Mouse (Mus musculus) limb, embryonic 13.5 days (tissue): ENCODE measurements around the gene Tex2. TPM values are rescaled to one million over a fixed set of nuclear protein-coding genes. Genes with fewer than 3 reads are reported as not detected.
"Not testable (repeated sequence)": the region's sequence is repeated elsewhere in the genome, so short reads cannot be mapped to it uniquely, and the experiment has no call there.

ENCODE experiments used
- ATAC-seq: fragments of 200-750 bp; cut with Nextera tagmentation; 2 replicates; pipeline ENCODE4 v1.8.0; 2017; ENCODE audit warnings: low read depth, moderate number of reproducible peaks, moderate TSS enrichment; ENCODE audit not compliant: low FRiP score
- H3K27ac ChIP-seq: fragments of 300-500 bp; sonication (generic); 2 replicates; pipeline ENCODE4 v1.5.1; 2015; ENCODE audit warnings: inconsistent platforms, mild to moderate bottlenecking, moderate library complexity
- H3K27me3 ChIP-seq: fragments of 300-500 bp; sonication (generic); 2 replicates; pipeline ENCODE4 v1.6.1; 2015; ENCODE audit warnings: mild to moderate bottlenecking, inconsistent platforms
- H3K36me3 ChIP-seq: fragments of 300-500 bp; sonication (generic); 2 replicates; pipeline ENCODE4 v1.6.1; 2015; ENCODE audit warnings: inconsistent platforms, mild to moderate bottlenecking, moderate library complexity
- H3K4me1 ChIP-seq: fragments of 300-500 bp; sonication (generic); 2 replicates; pipeline ENCODE4 v1.6.1; 2015; ENCODE audit warnings: inconsistent platforms
- H3K4me2 ChIP-seq: fragments of 300-500 bp; sonication (generic); replicated peaks from 2 replicates; pipeline ENCODE4 v1.6.1; 2015; ENCODE audit warnings: inconsistent platforms, mild to moderate bottlenecking, moderate library complexity
- H3K4me3 ChIP-seq: fragments of 300-500 bp; sonication (generic); 2 replicates; pipeline ENCODE4 v1.5.1; 2015; ENCODE audit warnings: moderate library complexity, mild to moderate bottlenecking, inconsistent platforms
- H3K9ac ChIP-seq: fragments of 300-500 bp; sonication (generic); 2 replicates; pipeline ENCODE4 v1.6.1; 2015; ENCODE audit warnings: mild to moderate bottlenecking, inconsistent platforms
- H3K9me3 ChIP-seq: fragments of 300-500 bp; sonication (generic); 2 replicates; pipeline ENCODE4 v1.6.1; 2016; ENCODE audit warnings: inconsistent platforms
- WGBS: fragments of 180-500 bp; shearing (Covaris S2); methylation state at CpG from one replicate; pipeline ENCODE4 v1.1.7; 2015; 5-methylcytosine and 5-hydroxymethylcytosine counted together
- polyA plus RNA-seq: library from polyadenylated mRNA; unstranded; fragments of >200 nt; fragmentation: Nextera tagmentation; extraction: Ambion mirVana; gene quantifications from 2 replicates; pipeline ENCODE4 v1.2.1, GENCODE M21; 2015

Gene Tex2
- polyA plus RNA-seq, 1 experiment from 2014 or later: 8.2 TPM

GRCm38 (mm10) chr11:106498739-106499379 lies 114.4 kb downstream of the Tex2 start:
- Histone ChIP-seq H3K4me2 (no peak overlapping the region), H3K9ac (no peak overlapping the region; the same call in 1 of the 2 replicates)

GRCm38 (mm10) chr11:106497926-106498325 lies 115.3 kb downstream of the Tex2 start:
- WGBS: 90% methylated on average over 2 of the region's 2 CpGs
- no peak for ATAC-seq
- no peak overlapping the region for H3K4me2 ChIP-seq

More at GRCm38 (mm10) chr11:106498739-106499379, 114.4 kb downstream of the Tex2 start:
- Histone ChIP-seq H3K27me3 (no peaks in the 10 kb centered on the region), H3K36me3 (no peaks in the 10 kb centered on the region), H3K4me1 (peaks cover 9% of the 10 kb centered on the region; the same call in 1 of the 2 replicates), H3K4me3 (no peak overlapping the region), H3K27ac (0 out of 2 replicates have a peak overlapping the region, but pooled peaks have one; percentile 6), H3K9me3 (no peaks in the 10 kb centered on the region)
- WGBS: 31% methylated on average over 4 of the region's 4 CpGs
- ATAC-seq: no peak

DNA sequence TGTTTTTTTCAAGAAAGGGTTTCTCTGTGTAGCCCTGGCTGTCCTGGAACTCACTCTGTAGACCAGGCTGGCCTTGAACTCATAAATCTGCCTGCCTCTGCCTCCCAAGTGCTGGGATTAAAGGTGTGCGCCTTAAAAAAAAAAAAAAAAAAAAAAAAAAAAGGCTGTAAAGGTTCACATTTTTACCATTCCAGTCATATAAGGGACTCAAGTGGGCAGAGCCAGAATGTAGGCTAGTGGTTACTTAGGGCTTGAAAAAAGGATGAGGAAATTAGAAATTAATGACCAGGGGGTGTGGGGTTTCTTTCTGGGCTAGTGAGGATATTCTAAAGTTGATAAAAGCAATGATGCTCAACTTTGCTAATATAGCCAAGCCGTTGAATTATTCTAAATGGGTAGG lies 116.2 kb downstream of the Tex2 start:
- H3K4me3 ChIP-seq, H3K9me3 ChIP-seq, H3K27me3 ChIP-seq, H3K36me3 ChIP-seq, H3K9ac ChIP-seq, H3K27ac ChIP-seq, ATAC-seq, H3K4me1 ChIP-seq, H3K4me2 ChIP-seq: not testable (repeated sequence)
- WGBS: 79% methylated on average over 2 of the region's 2 CpGs

More at GRCm38 (mm10) chr11:106497926-106498325, 115.3 kb downstream of the Tex2 start:
- peaks cover 9% of the 10 kb centered on the region; the same call in 1 of the 2 replicates for H3K4me1 ChIP-seq
- no peaks in the 10 kb centered on the region for H3K27me3 ChIP-seq
- H3K9ac ChIP-seq: no peak overlapping the region
- H3K4me3 ChIP-seq: no peak overlapping the region
- no peaks in the 10 kb centered on the region for H3K9me3 ChIP-seq
- no peaks in the 10 kb centered on the region for H3K36me3 ChIP-seq
- H3K27ac ChIP-seq: no peak overlapping the region

DNA sequence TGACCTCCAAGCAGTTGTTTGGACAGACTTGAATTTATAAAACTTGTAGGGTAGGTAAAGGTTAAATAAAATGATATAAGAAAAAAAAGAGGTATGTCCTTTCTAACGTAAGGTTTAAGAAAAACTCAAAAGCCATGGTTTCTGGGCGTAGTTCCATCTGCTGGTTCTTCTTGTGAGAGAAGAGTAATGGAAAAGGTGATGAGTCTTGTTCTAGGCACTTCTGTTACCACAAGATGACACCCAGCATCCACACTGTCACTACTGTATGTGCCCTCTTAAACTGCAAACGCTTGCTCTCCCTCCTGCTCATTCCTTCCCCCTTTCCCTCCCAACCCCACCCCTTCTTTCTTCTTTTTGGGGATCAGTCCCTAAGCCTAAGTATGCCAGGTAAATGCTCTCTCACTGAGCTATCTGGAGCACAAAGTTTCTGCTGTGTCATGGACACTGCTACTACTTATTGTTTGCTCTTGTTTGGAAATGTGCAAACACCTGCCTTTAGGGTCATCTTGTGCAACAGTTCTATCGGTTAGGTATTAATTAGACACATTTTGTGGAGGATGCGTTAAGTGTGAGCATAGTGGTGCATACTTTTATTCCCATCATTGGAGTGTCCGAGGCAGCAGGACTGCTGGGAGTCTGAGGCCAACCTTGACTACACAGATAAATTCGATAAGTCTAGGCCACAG lies 120.1 kb downstream of the Tex2 start:
- Histone ChIP-seq H3K4me3 (no peak overlapping the region), H3K27ac (no peak overlapping the region), H3K36me3 (no peaks in the 10 kb centered on the region), H3K4me1 (0 out of 2 replicates have a peak, but pooled peaks cover 1% of the 10 kb centered on the region), H3K9me3 (no peaks in the 10 kb centered on the region), H3K9ac (no peak overlapping the region), H3K27me3 (no peaks in the 10 kb centered on the region), H3K4me2 (no peak overlapping the region)
- WGBS: 78% methylated on average over 7 of the region's 7 CpGs
- ATAC-seq: no peak

GRCm38 (mm10) chr11:106491393-106491792 lies 121.8 kb downstream of the Tex2 start:
- ATAC-seq: no peak
- Histone ChIP-seq H3K9ac (no peak overlapping the region), H3K9me3 (no peaks in the 10 kb centered on the region), H3K27ac (no peak overlapping the region), H3K27me3 (no peaks in the 10 kb centered on the region), H3K4me3 (no peak overlapping the region), H3K36me3 (no peaks in the 10 kb centered on the region), H3K4me2 (no peak overlapping the region), H3K4me1 (peaks cover 7% of the 10 kb centered on the region)
- WGBS: 3% methylated on average over 3 of the region's 3 CpGs

DNA sequence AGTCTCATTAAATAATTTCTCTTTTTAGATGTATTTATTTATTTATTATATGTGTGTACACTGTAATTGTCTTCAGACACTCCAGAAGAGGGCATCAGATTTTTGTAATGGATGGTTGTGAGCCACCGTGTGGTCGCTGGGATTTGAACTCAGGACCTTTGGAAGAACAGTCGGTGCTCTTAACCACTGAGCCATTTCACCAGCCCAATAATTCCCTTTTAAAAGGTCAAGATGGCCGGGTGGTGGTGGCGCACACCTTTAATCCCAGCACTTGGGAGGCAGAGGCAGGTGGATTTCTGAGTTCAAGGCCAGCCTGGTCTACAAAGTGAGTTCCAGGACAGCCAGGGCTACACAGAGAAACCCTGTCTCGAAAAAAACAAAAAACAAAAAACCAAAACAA lies 122.6 kb downstream of the Tex2 start:
- not testable (repeated sequence) for H3K4me2 ChIP-seq

DNA sequence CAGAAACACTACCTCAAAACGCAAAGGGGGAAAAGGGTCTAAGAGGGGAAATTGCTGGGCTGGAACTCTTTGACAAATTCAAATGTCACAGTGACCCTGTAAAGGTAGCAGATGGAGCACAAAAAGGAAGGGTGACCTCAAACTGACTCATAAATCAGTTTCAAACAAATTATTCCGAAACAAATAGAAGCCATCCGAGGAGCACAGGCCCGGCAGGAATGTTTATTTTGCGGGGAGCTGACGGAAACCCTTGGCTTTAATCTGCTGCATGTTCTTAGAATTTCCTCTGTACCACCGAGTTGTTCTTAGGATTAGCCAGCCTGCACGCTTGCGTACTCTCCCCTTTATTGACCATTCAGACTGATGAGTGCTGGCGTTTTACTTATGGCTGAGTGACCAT lies 123.2 kb downstream of the Tex2 start:
- no peak for ATAC-seq
- H3K9me3 ChIP-seq: no peaks in the 10 kb centered on the region
- no peaks in the 10 kb centered on the region for H3K36me3 ChIP-seq
- no peaks in the 10 kb centered on the region for H3K27me3 ChIP-seq
- H3K4me1 ChIP-seq: peaks cover 16% of the 10 kb centered on the region
- no peak overlapping the region for H3K9ac ChIP-seq
- 50% methylated on average over 10 of the region's 10 CpGs for WGBS
- H3K4me2 ChIP-seq: no peak overlapping the region
- no peak overlapping the region for H3K27ac ChIP-seq
- no peak overlapping the region for H3K4me3 ChIP-seq

More for the DNA sequence above, 122.6 kb downstream of the Tex2 start:
- H3K4me1 ChIP-seq: peaks cover 14% of the 10 kb centered on the region
- H3K27ac ChIP-seq, ATAC-seq, H3K9me3 ChIP-seq, H3K36me3 ChIP-seq, H3K9ac ChIP-seq, H3K4me3 ChIP-seq, H3K27me3 ChIP-seq: not testable (repeated sequence)
- WGBS: 84% methylated on average over 6 of the region's 6 CpGs

DNA sequence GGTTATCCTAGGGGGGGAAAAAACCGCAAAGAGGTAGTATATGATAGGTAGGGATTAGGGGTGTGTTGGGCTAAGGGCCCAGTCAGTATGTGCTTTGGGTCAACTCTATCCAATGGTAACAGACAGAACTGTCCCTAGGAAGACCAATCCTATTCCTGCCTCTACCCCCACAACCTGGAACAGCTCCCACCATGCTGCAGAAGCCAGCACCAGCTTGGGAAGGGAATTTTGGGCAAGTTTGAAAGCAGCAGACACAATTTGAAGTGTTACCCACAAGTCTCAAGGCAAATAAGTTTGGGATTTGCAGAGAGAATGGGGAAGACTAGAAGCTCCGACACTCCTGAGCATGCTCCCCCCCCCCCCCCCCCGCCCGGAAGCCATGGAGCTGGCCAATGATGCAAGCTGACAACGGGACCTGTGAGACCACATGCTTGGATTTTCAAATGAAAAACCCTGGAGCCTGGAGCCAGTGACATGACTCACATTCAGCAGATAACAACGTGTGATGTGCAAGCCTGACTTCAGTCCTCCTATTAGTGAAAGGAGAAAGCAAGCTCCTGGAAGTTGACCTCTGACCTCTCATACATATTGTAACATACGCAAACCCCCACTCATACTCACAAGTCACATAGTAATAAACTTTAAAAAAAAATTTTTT lies 124.1 kb downstream of the Tex2 start:
- Histone ChIP-seq H3K4me3 (no peak overlapping the region), H3K4me1 (peaks cover 16% of the 10 kb centered on the region), H3K36me3 (no peaks in the 10 kb centered on the region), H3K9me3 (no peaks in the 10 kb centered on the region), H3K27me3 (no peaks in the 10 kb centered on the region), H3K27ac (no peak overlapping the region), H3K9ac (no peak overlapping the region), H3K4me2 (no peak overlapping the region)
- no peak for ATAC-seq
- 52% methylated on average over 7 of the region's 7 CpGs for WGBS

DNA sequence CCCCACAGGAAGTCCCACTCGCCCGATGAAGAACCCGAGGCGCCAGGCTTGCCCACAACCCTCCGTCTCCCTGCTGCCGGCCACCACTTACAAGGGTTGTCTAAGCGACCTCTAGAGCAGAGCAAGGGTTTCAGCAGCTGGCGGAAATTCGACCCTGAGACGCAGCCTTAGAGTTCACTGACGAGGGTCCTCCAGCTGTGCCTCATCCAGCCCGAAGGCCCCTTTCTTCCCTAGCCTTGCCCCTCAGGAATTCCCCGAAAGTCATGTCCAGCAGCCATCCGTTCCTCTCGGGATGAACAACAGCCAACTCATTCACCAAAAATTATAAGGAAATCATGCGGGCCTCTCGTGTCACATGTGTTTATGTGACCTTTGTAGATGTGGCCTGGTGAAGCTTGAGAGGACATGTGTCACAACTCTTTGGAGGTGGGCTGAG lies 125.1 kb downstream of the Tex2 start:
- WGBS: 11% methylated on average over 17 of the region's 17 CpGs
- Histone ChIP-seq H3K4me1 (peaks cover 16% of the 10 kb centered on the region), H3K27me3 (no peaks in the 10 kb centered on the region), H3K4me2 (peak overlapping the region; percentile 68), H3K27ac (no peak overlapping the region), H3K36me3 (no peaks in the 10 kb centered on the region), H3K9me3 (no peaks in the 10 kb centered on the region), H3K4me3 (peak overlapping the region; percentile 95), H3K9ac (peak overlapping the region; percentile 15; the same call in 1 of the 2 replicates)
- peak; percentile 54 for ATAC-seq

DNA sequence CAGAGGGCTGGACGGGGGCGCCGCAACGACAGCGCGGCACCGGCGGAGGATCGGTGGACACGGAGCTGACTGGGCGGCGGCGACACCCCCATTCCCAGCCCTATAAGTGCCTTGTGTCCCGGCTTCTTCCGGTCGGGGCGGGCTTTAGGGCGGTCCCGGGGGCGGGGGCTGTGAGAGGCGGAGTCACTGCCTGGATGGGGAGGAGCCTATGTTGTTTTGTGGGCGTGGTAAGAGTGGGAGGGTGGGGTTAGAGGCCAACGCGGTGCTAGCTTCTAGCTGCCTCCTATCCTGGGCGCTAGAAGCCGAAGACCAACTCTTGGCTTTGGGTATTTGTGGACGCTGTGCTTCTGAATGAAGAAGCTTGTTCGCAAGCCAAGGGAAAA lies 125.5 kb downstream of the Tex2 start, which contains the start of gene Ern1:
Ern1 (minus strand) TSS at position 120 of the 383 bp plus-strand sequence.
- Histone ChIP-seq H3K4me1 (peaks cover 16% of the 10 kb centered on the region), H3K27ac (peak within 1 kb of the TSS; percentile 84), H3K9ac (peak within 1 kb of the TSS; percentile 92), H3K36me3 (no peaks in the 10 kb centered on the region), H3K27me3 (no peaks in the 10 kb centered on the region), H3K4me2 (peak within 1 kb of the TSS; percentile 68), H3K4me3 (peak within 1 kb of the TSS; percentile 95), H3K9me3 (no peaks in the 10 kb centered on the region)
- ATAC-seq: peak; percentile 97
- WGBS: under 1% methylated on average over 28 of the region's 28 CpGs

GRCm38 (mm10) chr11:106486866-106487732 lies 126.1 kb downstream of the Tex2 start:
- under 1% methylated on average over 86 of the region's 86 CpGs for WGBS
- no peaks in the 10 kb centered on the region for H3K9me3 ChIP-seq
- peak overlapping the region; percentile 95 for H3K4me3 ChIP-seq
- H3K27ac ChIP-seq: peak overlapping the region; percentile 84
- H3K4me1 ChIP-seq: peaks cover 16% of the 10 kb centered on the region
- H3K27me3 ChIP-seq: no peaks in the 10 kb centered on the region
- peak; percentile 87 for ATAC-seq
- peak overlapping the region; percentile 68 for H3K4me2 ChIP-seq
- no peaks in the 10 kb centered on the region for H3K36me3 ChIP-seq
- H3K9ac ChIP-seq: peak overlapping the region; percentile 92
